Mouse (Mus musculus) E14TG2a.4 (cell line): ENCODE data around the gene Dock2.

ENCODE experiments used
- CTCF ChIP-seq: conservative IDR thresholded peaks from 2 replicates; pipeline ENCODE4 v1.5.1; 2014; ENCODE audit warnings: low read length
- NANOG ChIP-seq: IDR thresholded peaks from 2 replicates; pipeline ENCODE4 v1.6.1; 2014; ENCODE audit warnings: borderline replicate concordance, low read length, mixed read lengths
- POU5F1 ChIP-seq: IDR thresholded peaks from 2 replicates; pipeline ENCODE4 v1.6.1; 2014; ENCODE audit warnings: low read length, borderline replicate concordance

DNA sequence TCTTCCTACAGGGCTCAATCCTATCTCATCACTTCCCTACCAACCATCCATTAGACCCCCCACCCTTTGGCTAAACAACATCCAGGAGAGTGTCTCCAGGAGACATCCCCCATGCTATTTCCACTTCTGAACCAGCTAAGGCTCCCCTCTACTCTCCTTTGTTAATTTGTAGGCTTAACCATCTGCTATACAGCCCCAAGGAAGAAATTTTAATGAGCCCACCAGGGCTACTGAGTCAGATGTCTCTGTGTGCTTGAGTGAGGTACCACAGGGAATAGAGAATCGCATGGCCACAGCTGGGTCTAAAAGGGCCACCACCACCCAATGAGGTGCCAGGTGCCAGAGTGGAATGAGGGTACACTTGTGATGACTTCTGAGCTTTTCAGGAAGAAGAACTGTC lies 519.6 kb downstream of the Dock2 start:
- TF ChIP-seq CTCF (no peak), NANOG (no peak), POU5F1 (no peak)
